Mouse (Mus musculus) heart, postnatal 14 days (tissue): ENCODE measurements at regions not wholly inside any gene's neighbourhood (a gene's known extent, or its start where the extent isn't known, plus 50 kb on each side); places are given as distances from the start of the nearest gene placed in this dataset.

Source experiments
- DNase-seq, 2 experiments: peaks; one replicate each; pipeline ENCODE4 v3.0.0; 2021 to 2022
- intact Hi-C: fragments of 180-260 bp; cut with DNase I; formaldehyde crosslinking; loops from one replicate; pipeline ENCODE4 v1.15.1; 2025

GRCm38 (mm10) chr1:89364547-89365305, 89.9 kb upstream of the Agap1 start:
- DNase-seq, result no peak
- intact Hi-C loops, result no loop called here

- intact Hi-C loops, result no loop called here
Measured at GRCm38 (mm10) chr1:89366891-89367290, 87.7 kb upstream of the Agap1 start.

GRCm38 (mm10) chr1:89373806-89374205, 80.8 kb upstream of the Agap1 start:
- intact Hi-C loops, result no loop called here
- DNase-seq, result no peak

More at GRCm38 (mm10) chr1:89366891-89367290, 87.7 kb upstream of the Agap1 start:
- DNase-seq, result no peak

- intact Hi-C loops, result no loop called here
Measured at GRCm38 (mm10) chr1:89374271-89374670, 80.3 kb upstream of the Agap1 start.

GRCm38 (mm10) chr1:89382021-89382420, 72.6 kb upstream of the Agap1 start:
- no peak for DNase-seq
- intact Hi-C loops, result no loop called here

More at GRCm38 (mm10) chr1:89374271-89374670, 80.3 kb upstream of the Agap1 start:
- DNase-seq, result no peak

GRCm38 (mm10) chr1:89385111-89385510, 69.5 kb upstream of the Agap1 start:
- no peak for DNase-seq
- intact Hi-C loops, result no loop called here

- DNase-seq, result no peak
- intact Hi-C loops, result no loop called here
Measured at GRCm38 (mm10) chr1:89392711-89393110, 61.9 kb upstream of the Agap1 start.

- intact Hi-C loops, result no loop called here
- no peak for DNase-seq
Measured at GRCm38 (mm10) chr1:89394471-89394870, 60.1 kb upstream of the Agap1 start.

GRCm38 (mm10) chr1:89400734-89401202, 53.8 kb upstream of the Agap1 start:
- intact Hi-C loops, result no loop called here
- DNase-seq, result no peak

- intact Hi-C loops, result no loop called here
- no peak for DNase-seq
Measured at GRCm38 (mm10) chr1:89402513-89403210, 51.9 kb upstream of the Agap1 start.

GRCm38 (mm10) chr1:89403551-89404050, 51.0 kb upstream of the Agap1 start:
- DNase-seq, result no peak
- intact Hi-C loops, result no loop called here
